Mouse (Mus musculus) yolk sac, embryonic 10.5 days (tissue): ENCODE results near the gene Dpy19l1.

Experiments
- DNase-seq: peaks from one replicate; pipeline ENCODE4 v3.0.0-alpha.2; 2017; ENCODE audit warnings: low spot score

The Dpy19l1 gene

DNA sequence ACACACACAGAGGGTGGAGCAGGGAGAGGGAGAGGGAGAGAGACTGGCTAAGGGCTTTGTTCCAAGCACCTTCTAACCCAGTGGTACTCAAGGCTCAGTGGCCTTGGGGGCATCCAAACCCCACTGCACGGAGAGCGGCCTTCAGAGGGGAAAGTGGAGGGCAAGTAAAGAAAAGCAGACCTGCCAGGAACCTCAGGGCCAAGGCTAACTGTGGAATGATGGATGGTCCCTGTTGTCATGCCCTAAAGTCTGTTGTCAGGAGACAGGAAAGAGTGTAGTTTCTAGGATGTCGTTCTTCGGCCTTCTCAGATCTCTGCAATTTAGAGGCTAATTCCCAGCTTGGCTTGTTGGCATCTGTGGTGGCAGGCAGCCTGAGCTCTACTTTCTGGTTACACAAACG is 32.8 kb downstream of the Dpy19l1 start:
- DNase-seq, result no peak

DNA sequence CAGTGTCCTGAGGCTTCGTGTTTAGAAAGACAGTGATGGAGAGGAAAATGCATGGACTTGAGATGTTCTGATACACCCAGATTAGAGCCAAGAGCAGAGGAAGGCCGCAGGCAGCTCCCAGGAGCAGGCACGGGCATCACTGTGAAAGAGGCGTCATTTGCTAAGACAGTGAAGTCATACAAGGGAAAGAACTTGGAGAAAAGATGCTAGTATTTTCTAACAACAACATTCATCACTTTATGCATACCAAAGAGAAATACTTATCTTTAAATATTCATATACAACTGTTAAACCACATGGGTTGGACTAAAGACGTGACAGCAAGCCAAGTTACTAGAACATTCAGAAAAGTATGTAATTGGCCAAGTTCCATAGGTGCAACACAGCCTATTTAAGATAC is 35.8 kb downstream of the Dpy19l1 start:
- DNase-seq, result no peak

DNA sequence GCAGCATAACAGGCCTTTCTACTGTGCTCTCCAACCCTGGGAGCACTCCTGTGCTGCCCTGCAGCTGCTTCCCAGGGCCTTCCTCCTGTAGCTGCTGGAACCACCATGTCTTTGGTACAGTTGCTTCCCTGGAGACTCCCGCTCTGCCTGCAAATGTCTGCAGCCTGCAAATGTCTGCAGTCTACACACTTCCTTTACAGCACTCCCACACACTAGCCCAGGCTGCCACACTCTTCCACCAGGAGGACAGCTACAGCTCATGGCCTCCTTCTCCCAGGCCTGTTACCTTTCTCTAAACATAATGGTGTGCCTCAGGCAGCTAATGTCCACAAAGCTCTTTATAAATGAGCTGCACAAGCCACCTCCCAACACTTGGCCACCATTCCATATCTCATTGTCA is 36.3 kb downstream of the Dpy19l1 start:
- DNase-seq, result no peak

DNA sequence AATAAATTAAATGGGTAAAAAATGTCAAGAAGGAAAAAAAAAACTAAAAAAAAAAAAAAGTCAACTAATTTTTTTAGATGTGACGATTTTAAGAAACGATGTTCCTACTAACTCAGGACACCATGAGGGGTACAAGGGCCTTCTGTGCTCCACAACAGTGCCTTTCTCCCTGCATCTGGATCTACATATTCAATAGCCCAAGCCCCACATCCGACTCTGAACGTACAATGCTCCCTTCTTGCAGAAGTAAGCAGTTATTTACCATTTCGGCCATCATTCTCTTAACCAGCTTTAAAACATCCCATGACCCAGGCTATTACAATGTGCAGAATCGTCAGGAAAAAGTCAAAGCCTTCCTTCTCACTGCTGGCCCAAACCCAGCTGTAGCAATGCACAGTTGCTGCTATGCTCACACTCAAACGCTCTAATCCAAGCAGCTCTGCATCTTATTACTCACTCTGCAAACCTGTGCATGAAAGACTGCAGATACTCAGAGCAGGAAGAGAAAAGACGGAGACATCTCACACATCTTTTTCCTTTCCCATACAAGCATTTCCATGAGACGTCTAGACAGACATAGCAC is 41.5 kb downstream of the Dpy19l1 start:
- DNase-seq, result no peak

DNA sequence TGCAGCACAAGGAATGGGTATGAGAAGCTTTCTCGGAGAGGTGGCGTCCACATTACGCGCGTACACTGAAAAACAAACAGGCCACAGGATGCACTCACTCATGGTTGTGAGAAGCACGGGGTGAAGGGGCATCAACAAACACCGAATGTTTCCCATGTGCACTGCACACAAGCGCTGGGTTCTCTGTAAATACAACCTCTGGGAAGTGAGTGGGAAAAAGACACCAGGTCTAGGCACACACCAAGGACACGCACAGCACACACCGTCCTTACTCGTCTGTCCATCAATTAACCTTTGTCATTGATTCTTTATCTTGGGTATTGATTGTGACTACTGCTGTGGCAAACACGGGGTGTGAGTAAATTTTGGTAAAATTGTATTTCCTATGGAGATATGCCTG is 49.1 kb downstream of the Dpy19l1 start:
- DNase-seq, result no peak

DNA sequence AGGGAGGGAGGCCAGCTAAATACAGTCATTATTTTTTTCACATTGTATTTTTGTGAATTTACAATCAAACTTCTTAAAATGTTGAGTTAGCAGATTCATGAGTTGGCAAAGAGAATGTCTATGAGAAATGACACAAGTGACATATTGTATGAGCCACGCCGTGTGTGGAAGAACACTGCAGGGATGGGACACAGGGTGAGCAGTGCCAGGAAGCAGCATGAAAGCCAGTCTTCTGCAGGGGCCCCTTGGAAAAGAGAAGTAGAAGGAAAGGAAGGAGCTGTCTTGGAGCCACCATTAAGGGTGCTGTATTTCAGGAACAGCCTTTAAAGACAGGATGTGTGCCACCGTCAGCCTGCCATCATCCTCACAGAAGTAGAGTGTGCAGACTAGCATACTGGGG is 52.0 kb downstream of the Dpy19l1 start:
- DNase-seq, result no peak

DNA sequence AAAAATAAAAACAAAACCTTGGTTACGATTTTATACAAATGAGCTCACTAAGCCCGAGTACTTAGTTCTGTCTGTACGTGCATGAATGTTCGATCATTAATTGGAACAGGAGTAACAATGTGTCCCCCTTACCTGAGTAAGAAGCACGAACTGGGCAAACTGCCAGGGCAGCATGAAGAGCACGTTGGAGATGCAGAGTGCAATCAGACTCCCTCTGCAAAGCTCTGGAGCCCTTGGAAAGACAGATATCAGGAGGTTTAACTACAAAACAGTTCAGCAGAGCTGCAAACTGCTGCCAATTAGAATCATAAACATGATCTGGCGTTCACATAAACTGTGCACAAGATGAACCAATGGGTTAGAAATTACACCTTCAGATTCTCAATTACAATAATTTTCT is 52.4 kb downstream of the Dpy19l1 start:
- DNase-seq, result no peak

DNA sequence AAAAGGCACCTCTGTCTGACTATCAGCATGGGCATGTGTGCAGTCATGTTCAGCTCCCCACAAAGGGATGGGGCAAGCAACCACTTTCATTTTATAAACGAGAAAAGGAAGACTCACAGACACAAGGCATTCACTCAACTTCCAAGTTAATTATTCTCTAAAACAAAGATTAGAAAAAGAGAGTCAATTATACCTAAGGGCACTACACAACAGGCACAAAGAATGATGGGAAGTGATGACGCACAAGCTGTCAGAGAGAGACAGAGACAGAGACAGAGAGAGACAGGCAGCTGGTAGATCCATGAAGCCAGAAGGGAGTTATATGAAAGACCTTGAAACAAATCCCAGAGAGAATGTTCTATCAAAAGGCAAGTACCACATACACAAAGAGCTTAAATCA is 68.0 kb downstream of the Dpy19l1 start:
- DNase-seq, result no peak

DNA sequence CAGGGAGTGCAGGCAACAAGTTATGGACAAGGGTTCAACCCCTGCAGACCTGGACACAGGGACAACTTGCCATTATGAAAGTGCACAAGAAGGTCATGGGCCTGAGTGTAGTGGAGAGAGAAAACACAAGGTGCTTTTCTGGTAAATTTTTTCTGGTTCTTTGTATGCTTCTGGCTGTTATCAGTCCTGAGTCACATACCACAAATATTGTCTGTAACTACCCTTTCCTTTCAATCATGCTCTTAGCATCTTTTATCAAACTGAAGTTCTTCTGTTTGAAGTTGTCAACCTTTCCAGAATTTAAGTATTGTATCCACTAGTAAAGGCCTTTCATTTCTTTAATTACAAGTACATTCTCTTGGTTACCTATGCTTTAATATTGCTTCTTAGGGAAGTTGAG is 73.2 kb downstream of the Dpy19l1 start:
- DNase-seq, result no peak

DNA sequence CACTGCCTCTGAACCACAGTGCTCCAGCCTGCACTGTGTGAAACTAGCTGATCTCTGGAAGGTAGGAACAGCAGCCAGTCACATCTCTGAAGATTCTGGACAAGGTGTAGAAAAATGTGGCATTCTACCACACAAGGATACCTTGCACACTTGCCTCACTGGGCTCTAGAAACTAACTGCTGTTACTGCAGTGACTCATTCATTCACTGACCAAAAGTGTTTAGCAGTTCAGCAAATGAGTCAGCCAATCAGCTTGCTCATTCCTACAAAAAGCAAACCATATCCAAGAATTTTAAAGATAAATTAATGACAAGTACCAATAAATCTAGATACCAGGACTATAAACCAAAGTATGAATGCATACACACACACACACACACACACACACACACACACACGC is 77.3 kb downstream of the Dpy19l1 start:
- DNase-seq, result no peak

DNA sequence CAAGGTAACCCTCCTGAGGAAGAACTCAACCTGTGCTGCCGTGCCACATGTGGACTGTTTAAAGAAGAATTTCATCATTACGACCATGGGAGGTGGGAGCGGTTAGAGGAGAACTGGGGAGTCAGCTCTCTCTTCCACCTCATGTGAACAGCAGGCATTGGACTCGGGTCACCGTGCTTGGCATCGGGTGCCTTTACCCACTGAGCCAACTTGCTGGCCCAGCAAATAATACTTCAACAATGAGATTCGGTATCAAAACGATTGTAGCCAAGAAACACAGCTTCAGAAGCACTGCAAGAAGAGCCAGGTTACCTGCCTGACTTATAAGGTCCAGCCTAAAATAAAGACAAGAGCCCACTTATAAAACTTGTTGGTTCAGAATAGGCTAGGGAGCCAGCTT is 79.7 kb downstream of the Dpy19l1 start:
- no peak for DNase-seq

DNA sequence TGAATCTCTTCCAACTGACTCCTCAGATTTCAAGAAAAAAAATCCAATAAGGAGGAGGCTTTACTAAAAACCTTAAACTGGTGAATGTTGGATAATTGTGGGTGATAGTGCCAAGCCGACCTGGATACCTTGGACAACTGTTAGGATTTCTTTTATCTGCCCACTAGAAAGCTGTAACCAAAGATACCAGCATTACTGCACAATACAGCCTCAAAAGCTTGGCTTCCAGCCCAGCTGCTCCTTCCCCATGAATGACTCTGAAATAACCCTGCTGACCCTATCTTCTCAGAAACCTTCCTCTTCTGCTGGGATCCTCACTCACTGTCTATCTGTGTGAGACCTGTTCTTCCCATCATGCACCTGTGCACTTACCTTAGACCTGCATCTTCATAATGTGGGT is 81.1 kb downstream of the Dpy19l1 start:
- DNase-seq, result no peak

DNA sequence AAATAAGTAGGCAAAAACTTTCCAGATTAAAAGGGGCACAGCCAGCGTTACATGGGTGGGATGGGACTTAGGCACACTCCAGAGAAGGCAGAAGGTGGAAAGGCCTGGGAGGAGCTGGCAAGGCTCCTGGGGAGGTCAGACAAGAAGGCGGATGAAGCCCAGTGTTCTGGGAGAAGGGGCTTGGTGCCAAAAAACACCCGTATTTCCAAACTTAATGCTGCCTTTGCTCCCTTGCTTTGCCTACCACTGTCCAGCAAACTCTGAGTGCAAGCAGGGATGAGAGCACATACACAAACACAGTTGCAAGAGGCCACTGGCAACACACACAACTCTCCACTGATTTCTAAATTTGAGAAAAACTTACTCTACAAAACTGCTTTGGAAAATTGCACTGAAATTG is 81.7 kb downstream of the Dpy19l1 start:
- no peak for DNase-seq

DNA sequence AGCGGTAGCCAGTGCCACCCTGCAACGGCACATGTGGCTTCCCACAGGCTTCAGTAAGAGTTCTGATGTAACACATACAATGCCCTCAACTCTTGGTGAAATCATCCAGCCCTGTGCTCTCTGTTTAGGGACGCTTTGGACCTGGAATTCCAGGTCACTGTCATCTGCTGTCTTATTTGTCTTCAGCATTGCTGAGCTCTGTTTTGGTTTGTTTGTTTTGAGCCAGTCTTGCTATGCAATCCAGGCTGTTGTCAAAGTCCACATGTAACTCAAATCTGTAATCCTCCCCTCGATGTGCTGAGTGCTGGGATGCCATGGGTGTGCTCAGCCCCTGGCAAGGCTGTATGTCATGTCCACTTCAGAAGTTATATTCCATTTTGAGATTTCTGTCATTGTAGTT is 82.8 kb downstream of the Dpy19l1 start:
- DNase-seq, result peak; percentile 43

DNA sequence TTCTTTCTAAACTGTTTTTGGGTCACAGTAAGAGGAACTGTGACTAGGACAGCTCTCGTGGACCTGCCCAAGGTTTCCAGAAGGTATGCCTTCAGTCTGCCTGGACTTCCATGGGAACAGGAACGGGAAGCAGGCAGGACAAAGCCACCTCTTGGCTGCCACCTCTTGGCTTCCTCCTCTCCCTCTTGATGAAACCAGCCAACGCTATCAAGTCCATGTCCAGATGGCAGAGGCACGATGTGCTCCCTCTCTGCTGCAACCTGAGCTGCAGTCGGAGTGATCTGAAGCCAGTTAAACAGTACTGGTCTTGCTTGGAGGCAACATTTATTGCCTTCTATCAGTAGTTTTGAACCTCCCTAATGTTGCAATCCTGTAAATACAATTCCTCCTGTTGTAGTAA is 84.7 kb downstream of the Dpy19l1 start:
- DNase-seq, result no peak

DNA sequence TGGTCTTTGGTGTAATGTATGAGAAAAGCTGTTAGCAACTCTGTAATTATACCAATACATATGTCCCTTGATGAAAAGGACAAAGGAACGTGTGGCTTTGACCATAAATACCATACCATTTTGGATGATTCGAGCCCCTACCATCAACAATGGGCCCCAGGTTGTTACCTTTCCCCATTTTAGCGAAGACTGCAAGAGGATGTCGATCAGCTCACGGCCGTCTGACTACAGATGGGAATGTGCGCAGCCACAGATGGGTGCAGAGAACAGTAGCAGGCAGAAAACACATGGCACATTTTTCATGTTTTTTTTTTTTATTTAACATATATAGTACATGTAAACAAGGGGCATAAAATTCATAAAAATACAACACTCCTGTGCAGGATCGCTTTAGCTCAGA is 91.5 kb downstream of the Dpy19l1 start:
- no peak for DNase-seq

DNA sequence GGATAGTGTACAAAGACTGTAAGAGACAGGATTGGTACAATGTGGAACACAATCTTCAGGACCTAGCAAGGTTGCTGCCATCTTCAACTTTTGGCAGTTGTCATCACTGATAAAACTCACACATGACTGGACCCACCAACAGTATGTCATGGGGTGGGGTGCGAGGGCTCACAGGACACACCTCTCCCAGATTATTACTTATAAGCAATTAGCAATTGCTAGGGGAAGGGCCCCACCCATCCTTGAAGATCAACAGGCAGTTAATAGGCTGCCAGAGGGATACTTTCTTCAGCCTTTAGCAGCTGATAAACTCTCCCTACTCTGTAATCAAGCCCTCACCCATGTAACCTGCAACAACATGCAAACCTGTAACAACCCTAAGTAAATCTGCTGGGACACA is 92.5 kb downstream of the Dpy19l1 start:
- DNase-seq, result no peak

DNA sequence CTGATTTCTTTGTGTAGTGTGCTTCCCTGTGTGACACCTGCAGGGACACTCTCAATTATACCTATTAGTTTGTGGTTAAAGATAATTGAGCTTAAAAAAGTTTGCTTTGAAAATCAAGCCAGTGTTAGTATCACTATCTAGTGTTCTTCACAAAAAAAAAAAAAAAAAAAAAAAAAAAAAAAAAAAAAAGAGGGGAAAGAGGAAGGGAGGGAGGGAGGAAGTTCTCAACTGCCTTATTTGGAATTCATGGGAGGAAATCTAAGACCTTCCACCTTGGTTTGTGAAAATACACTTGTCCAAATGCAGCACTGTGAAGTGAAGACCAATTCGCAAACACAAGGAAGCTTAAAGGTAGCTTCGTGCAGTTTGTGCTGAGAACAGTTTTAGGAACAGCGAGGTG is 94.9 kb downstream of the Dpy19l1 start:
- DNase-seq, result no peak

DNA sequence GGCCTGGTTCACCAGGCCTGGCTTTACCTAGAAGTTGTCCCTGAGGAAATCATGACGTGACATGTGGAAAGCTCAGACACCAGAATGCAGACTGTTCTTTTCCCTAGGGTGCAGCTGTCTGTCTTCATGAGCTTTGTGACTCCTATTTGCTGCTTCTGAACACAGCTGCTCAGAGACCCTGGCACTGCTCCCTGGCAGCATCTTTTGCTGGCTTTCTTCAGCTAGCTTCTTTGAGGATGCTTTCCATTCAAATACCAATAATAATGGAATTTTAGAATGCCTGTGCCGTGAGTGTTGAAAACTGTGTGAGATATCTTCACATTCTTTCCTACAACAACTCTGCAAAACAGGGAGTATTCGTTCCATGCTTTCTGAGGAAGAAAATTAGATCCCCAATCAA is 108.8 kb downstream of the Dpy19l1 start:
- DNase-seq, result no peak

DNA sequence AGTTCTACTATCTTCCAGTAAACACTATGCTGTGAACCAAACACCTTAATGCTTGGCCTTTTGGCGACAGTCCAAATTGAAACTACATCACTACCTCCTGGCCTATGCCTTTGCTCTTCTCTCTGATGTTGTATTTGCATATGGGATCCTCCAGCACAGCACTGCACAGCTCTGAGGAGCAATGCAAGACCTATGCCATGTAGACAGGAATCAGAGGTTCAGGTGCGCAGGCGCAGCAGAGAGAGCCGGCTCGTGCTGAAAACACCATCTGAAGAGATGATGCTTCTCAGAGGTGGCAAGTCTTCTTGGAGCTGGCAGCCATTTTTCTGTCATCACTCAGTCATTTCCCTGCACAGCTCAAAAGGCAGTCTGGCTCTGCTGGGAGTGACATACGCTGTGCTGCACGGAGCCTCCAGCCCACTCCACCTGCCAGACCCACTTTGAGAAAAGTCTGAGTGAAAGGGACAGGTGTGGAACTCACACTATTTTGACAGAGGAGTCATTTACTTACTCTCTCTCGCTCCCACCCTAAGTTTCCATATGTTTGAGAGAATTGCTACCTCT is 112.1 kb downstream of the Dpy19l1 start:
- DNase-seq, result no peak

DNA sequence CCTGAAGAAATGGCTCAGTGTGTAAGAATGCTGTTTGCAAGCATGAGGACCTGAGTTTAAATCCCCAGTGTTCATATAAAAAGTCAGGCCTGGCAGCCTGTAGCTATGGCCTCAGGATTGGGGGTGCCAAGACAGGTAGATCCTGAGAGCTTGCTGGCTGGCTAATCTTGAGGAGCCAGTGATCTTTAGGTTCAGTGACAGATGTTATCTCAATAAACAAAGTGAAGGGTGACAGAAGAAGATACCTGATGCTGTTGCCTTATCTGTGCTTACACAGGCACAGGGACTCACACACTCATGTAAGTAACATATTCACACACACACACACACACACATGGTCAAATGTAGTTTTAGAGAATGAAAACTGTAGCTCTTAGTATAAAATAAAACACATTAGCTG is 115.7 kb downstream of the Dpy19l1 start:
- no peak for DNase-seq

DNA sequence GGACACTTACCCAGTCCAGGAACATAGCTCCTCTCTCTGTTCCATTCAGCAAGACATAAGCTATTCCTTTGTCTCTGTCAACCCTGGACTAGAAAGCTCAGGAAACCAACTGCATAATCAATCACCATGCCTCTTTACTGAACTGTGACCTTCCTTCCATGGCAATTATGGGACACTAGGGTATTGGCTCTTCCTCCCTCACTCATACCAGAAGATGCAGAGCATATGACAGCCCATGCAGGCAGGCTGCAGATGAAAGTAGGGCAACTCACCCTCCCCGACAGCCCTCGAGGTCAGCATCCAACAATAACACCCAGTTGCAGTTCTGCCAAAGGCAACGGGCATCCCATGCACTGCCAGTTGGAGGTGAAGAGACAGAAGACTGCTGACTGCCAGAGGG is 123.6 kb downstream of the Dpy19l1 start:
- no peak for DNase-seq

DNA sequence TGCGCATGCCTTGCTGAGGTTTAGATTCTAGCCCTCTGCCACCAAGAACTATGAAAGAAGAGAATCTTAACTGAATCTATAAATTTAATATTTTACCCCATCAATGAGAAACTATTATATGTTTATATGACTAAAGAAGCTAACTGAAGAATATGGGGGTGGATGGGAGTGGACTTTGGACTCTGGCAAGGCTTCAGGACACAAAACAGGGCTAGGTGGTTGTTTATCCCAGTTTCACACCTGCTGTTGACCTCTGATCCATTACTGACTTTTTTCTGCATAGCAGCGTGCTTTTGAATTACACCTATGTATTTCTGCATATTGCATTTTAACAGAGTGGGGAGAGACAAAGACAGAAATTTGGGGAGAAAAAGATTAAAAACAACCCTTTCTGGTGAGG is 124.1 kb downstream of the Dpy19l1 start:
- DNase-seq, result no peak
